Mouse (Mus musculus) hindbrain, postnatal 0 days (tissue): ENCODE data around the gene Mmp17. TPM values are rescaled to one million over a fixed set of nuclear protein-coding genes. Genes with fewer than 3 reads are reported as not detected.

Experiments
- ATAC-seq: fragments of 200-750 bp; cut with Nextera tagmentation; 2 replicates; pipeline ENCODE4 v1.8.0; 2017; ENCODE audit warnings: mild to moderate bottlenecking, moderate TSS enrichment, moderate library complexity
- DNase-seq: peaks from one replicate; pipeline ENCODE4 v3.0.0-alpha.2; 2015; ENCODE audit warnings: low spot score
- H3K27ac ChIP-seq: fragments of 300-500 bp; sonication (generic); 2 replicates; pipeline ENCODE4 v1.5.1; 2014; ENCODE audit warnings: mild to moderate bottlenecking
- H3K27me3 ChIP-seq: fragments of 300-500 bp; sonication (generic); 2 replicates; pipeline ENCODE4 v1.6.1; 2014; ENCODE audit warnings: low read length, mixed read lengths; ENCODE audit not compliant: insufficient read depth
- H3K36me3 ChIP-seq: fragments of 300-500 bp; sonication (generic); 2 replicates; pipeline ENCODE4 v1.6.1; 2014; ENCODE audit warnings: low read length, mixed read lengths; ENCODE audit not compliant: insufficient read depth
- H3K4me1 ChIP-seq: fragments of 300-500 bp; sonication (generic); 2 replicates; pipeline ENCODE4 v1.6.1; 2014; ENCODE audit warnings: antibody characterized with exemption, low read length, mixed read lengths; ENCODE audit not compliant: insufficient read depth
- H3K4me2 ChIP-seq: fragments of 300-500 bp; sonication (generic); 2 replicates; pipeline ENCODE4 v1.6.1; 2014; ENCODE audit warnings: low read depth, mild to moderate bottlenecking, low read length, moderate library complexity, mixed read lengths
- H3K4me3 ChIP-seq: fragments of 300-500 bp; sonication (generic); 2 replicates; pipeline ENCODE4 v1.5.1; 2014; ENCODE audit warnings: low read length
- H3K9ac ChIP-seq: fragments of 300-500 bp; sonication (generic); replicated peaks from 2 replicates; pipeline ENCODE4 v1.6.1; 2014; ENCODE audit warnings: mild to moderate bottlenecking, low read length, moderate library complexity, mixed read lengths
- H3K9me3 ChIP-seq: fragments of 300-500 bp; sonication (generic); 2 replicates; pipeline ENCODE4 v1.6.1; 2016; ENCODE audit warnings: low read length, mixed read lengths
- CTCF ChIP-seq: IDR thresholded peaks from 2 replicates; pipeline ENCODE4 v1.5.1; 2016; ENCODE audit warnings: antibody characterized with exemption, control low read depth, low read depth
- WGBS: fragments of 180-500 bp; shearing (Covaris S2); extraction: QIAGEN DNeasy Blood & Tissue Kit; methylation state at CpG from one replicate; pipeline ENCODE4 v1.1.7; 2014; 5-methylcytosine and 5-hydroxymethylcytosine counted together
- polyA plus RNA-seq: library from polyadenylated mRNA; unstranded; fragments of >200 nt; fragmentation: Nextera tagmentation; extraction: Ambion mirVana; gene quantifications from 2 replicates; pipeline ENCODE4 v1.2.1, GENCODE M21; 2015
- total RNA-seq: library from RNA; depleted of rRNA; stranded (reverse); fragments of >200 nt; gene quantifications from 2 replicates; pipeline ENCODE4 v1.2.3, GENCODE M21; 2014

The Mmp17 gene
- total and polyA plus RNA-seq, 2 experiments from 2014 or later: 7.4 to 24.0 TPM

DNA sequence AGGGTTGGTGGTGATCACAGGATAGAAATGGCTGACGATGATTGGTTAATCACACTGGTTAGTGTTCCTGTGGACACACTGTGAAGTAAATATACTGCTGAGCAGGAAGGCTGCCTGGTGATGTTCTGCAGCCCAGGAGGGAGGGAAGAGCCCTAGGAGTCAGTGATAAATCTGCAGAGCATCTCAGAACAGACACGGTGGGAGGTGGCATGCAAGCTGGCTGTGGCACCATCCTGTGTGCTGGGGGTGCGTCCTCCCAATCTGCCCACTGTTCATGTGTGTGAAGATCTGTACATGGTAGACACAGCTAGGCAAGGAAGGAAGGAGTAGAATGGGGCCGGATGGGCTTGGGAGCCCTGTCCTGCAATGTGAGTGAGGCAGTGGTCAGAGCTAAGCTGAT, 15.4 kb upstream of the Mmp17 start:
- no peak for ATAC-seq
- H3K36me3 ChIP-seq: peaks cover 68% of the 10 kb centered on the region
- WGBS: 90% methylated on average over 4 of the region's 4 CpGs

GRCm38 (mm10) chr5:129578201-129578600, 5.8 kb upstream of the Mmp17 start:
- H3K4me3 ChIP-seq: no peak overlapping the region
- H3K4me1 ChIP-seq: no peaks in the 10 kb centered on the region
- TF ChIP-seq CTCF: no peak
- H3K9ac ChIP-seq: no peak overlapping the region
- H3K9me3 ChIP-seq: no peaks in the 10 kb centered on the region
- H3K36me3 ChIP-seq: no peaks in the 10 kb centered on the region
- H3K4me2 ChIP-seq: no peak overlapping the region
- no peaks in the 10 kb centered on the region for H3K27me3 ChIP-seq
- DNase-seq (peak; percentile 29), ATAC-seq (no peak)
- H3K27ac ChIP-seq: no peak overlapping the region
- WGBS: 41% methylated on average over 12 of the region's 12 CpGs

More for the DNA sequence above, 15.4 kb upstream of the Mmp17 start:
- TF ChIP-seq CTCF: no peak
- Histone ChIP-seq H3K4me3 (no peak overlapping the region), H3K27me3 (no peaks in the 10 kb centered on the region), H3K27ac (no peak overlapping the region), H3K9me3 (no peaks in the 10 kb centered on the region), H3K4me2 (no peak overlapping the region), H3K9ac (no peak overlapping the region), H3K4me1 (no peaks in the 10 kb centered on the region)
- no peak for DNase-seq

GRCm38 (mm10) chr5:129580046-129580445, 3.9 kb upstream of the Mmp17 start:
- Histone ChIP-seq H3K9me3 (no peaks in the 10 kb centered on the region), H3K27ac (no peak overlapping the region), H3K36me3 (no peaks in the 10 kb centered on the region), H3K4me1 (0 out of 2 replicates have a peak, but pooled peaks cover 2% of the 10 kb centered on the region), H3K9ac (no peak overlapping the region), H3K27me3 (no peaks in the 10 kb centered on the region), H3K4me2 (no peak overlapping the region), H3K4me3 (no peak overlapping the region)
- no peak for TF ChIP-seq CTCF
- DNase-seq (no peak), ATAC-seq (no peak)
- WGBS: 28% methylated on average over 6 of the region's 6 CpGs

DNA sequence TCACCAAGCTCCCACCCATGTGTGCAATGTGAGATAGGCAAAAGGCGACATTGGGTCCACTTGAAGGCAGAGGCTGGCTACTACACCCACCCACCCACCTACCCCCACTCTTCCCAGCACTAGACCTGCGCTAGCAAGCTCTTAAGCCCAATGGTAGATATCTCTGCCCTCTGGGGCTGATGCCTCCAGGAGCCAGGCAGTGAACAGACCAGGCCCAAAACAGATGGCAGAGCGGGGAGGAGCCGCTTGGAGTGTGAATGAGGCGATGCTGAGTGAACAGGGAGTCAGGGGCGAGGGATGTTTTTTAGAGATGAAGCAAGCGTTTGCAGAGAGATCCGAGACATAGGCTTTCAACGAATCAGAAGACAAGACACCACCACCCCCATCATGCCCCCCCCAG, 3.4 kb upstream of the Mmp17 start:
- Histone ChIP-seq H3K4me1 (0 out of 2 replicates have a peak, but pooled peaks cover 2% of the 10 kb centered on the region), H3K27ac (no peak overlapping the region), H3K27me3 (no peaks in the 10 kb centered on the region), H3K4me3 (no peak overlapping the region), H3K9ac (no peak overlapping the region), H3K9me3 (no peaks in the 10 kb centered on the region), H3K4me2 (no peak overlapping the region), H3K36me3 (no peaks in the 10 kb centered on the region)
- 72% methylated on average over 9 of the region's 9 CpGs for WGBS
- ATAC-seq (no peak), DNase-seq (no peak)
- TF ChIP-seq CTCF: no peak

GRCm38 (mm10) chr5:129581015-129581414, 3.0 kb upstream of the Mmp17 start:
- no peak overlapping the region for H3K4me3 ChIP-seq
- ATAC-seq (no peak), DNase-seq (no peak)
- 0 out of 2 replicates have a peak, but pooled peaks cover 2% of the 10 kb centered on the region for H3K4me1 ChIP-seq
- no peaks in the 10 kb centered on the region for H3K9me3 ChIP-seq
- H3K4me2 ChIP-seq: no peak overlapping the region
- H3K27ac ChIP-seq: no peak overlapping the region
- H3K27me3 ChIP-seq: no peaks in the 10 kb centered on the region
- H3K9ac ChIP-seq: no peak overlapping the region
- no peak for TF ChIP-seq CTCF
- H3K36me3 ChIP-seq: no peaks in the 10 kb centered on the region
- WGBS: 77% methylated on average over 7 of the region's 7 CpGs

DNA sequence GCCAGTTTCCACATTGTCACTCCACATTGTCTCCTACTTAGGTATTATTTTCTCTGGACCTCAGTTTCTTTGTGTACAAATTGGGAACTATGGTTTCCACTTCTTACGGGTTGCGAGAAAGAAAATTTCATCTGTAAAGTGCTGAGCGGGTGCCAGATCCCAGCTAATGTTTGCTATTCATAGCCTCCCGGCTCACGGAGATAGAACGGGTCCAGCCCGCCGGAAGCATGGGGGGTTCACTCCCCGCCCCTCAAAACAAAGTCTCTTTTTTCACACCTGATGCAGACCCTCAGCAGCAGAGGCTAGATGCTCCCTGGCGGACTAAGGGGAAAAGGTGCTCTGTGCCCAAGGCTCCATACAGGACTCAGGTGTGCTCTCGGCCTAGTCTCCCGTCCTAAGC, 638 bp upstream of the Mmp17 start:
- H3K4me1 ChIP-seq: peaks cover 10% of the 10 kb centered on the region; the same call in 1 of the 2 replicates
- DNase-seq: no peak
- no peak overlapping the region for H3K27ac ChIP-seq
- no peaks in the 10 kb centered on the region for H3K9me3 ChIP-seq
- no peak for TF ChIP-seq CTCF
- H3K9ac ChIP-seq: peak overlapping the region; percentile 78; the same call in 1 of the 2 replicates
- peak overlapping the region; percentile 82 for H3K4me3 ChIP-seq
- no peak for ATAC-seq
- no peaks in the 10 kb centered on the region for H3K36me3 ChIP-seq
- 3% methylated on average over 12 of the region's 12 CpGs for WGBS
- no peaks in the 10 kb centered on the region for H3K27me3 ChIP-seq
- H3K4me2 ChIP-seq: peak overlapping the region; percentile 99
